Mouse (Mus musculus) retina, adult 2 months (tissue): ENCODE data around the gene Cntnap1.
A peak's percentile ranks its signal among the peaks of the same experiment; 100 is the strongest.

ENCODE experiments used
- DNase-seq: peaks from one replicate; pipeline ENCODE4 v3.0.0-alpha.2; 2012; ENCODE audit warnings: low read depth, low spot score

The Cntnap1 gene

DNA sequence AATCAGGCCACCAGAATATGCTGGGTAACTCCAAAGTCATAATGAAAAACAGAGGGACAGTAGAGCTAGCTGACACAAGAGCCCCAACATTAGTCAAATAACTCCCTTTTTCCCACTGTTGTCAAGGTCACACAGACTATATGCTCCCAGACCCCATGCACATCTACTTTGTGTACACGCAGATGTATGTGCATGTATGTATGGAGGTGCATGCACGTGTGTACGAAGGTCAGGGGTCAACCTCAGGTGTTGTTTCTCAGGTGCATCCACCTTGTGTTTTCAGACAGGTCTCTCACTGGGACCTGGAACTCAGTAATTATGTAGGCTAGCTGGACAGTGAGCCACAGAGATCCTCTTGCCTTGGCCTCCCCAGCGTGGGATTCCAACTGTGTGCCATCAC lies 15.1 kb downstream of the Cntnap1 start:
- no peak for DNase-seq

DNA sequence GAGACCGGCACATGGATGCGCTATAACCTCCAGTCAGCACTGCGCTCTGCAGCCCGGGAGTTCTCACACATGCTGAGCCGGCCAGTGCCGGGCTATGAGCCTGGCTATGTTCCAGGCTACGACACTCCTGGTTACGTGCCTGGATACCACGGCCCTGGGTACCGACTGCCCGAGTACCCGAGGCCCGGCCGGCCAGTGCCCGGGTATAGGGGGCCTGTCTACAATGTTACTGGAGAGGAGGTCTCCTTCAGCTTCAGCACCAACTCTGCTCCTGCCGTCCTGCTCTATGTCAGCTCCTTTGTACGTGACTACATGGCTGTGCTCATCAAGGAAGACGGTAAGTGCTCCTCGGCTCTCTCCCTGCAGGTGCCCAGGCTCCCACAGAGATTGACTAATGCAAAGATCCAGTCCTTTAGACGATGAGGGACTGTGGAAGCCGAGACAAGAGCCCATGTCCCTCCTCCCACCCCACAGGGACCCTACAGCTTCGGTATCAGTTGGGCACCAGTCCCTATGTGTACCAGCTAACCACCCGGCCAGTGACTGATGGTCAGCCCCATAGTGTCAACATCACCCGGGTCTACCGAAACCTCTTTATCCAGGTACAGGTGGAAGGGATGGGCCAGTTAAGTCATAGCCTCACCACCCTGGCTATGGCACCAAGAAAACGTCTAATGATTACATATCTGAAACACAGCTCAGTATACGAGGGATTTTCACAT lies 16.4 kb downstream of the Cntnap1 start:
- DNase-seq: no peak

DNA sequence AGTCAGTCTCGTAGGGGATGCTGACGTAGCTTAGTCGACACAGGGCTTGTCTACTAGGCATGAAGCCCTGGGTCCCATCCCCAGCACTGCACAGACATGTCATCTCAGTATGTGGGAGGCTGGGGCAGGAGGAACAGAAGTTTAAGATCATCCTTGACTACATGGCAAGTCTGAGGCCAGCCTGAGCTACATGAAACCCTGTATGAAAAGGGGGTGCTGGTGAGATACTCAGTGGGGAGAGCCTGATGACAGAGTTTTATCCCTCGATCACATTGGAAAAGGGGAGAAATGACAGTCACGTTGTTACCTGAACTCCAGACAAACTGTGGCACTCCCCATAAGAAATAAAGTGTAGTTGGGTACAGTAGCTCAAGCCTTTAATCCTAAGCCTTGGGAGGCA lies 17.2 kb downstream of the Cntnap1 start:
- no peak for DNase-seq

DNA sequence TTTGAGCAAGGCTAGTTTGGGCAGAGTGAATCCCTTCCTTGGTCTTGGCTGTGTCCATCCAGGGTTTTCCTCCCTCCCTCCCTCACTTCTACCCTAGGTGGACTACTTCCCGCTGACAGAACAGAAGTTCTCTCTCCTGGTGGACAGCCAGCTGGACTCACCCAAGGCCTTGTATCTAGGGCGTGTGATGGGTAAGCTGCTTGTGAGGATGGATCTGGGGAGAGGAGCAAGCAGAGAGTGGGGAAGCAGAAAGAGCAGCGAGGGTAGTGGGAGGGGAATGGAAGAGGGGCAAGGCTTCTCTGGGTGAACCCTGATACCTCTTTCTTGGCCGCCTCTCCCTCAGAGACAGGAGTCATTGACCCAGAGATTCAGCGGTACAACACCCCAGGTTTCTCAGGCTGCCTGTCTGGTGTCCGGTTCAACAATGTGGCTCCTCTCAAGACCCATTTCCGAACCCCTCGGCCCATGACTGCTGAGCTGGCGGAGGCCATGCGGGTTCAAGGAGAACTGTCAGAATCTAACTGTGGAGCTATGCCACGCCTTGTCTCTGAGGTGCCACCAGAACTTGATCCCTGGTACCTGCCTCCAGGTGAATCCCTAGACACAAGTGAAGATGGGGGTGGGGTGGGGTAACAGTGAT lies 18.0 kb downstream of the Cntnap1 start:
- DNase-seq: no peak

DNA sequence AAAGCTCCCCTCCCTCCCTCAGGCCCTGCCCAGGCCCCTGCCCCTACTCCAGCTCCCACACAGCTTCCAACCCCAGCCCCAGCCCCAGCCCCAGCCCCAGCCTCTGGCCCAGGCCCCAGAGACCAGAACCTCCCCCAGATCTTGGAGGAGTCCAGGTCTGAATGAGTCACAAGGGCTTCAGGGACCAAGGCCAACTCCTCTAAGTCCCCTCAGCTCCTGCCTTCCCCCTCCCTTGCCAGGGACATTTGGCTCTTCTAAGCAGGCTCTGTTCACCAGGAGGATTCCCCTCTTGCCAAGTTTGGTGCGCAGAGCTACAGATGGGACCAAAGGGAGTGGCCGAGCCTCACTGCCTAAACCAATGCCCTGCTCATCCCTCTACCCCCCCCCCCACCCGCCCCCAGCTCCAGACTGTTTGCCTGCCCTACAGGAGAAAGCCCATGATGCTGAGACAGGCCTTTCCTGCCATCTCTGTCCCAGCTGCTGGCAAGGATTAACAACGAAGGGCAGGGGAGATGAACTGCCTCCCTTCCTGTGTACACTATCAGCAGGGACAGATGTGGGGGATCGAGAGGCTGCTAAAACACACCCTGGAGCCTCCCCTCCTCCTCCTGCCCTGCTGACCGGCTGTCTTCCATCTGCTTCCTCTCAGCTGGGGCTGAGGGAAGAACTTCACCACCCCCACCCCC lies 19.3 kb downstream of the Cntnap1 start:
- DNase-seq: no peak

DNA sequence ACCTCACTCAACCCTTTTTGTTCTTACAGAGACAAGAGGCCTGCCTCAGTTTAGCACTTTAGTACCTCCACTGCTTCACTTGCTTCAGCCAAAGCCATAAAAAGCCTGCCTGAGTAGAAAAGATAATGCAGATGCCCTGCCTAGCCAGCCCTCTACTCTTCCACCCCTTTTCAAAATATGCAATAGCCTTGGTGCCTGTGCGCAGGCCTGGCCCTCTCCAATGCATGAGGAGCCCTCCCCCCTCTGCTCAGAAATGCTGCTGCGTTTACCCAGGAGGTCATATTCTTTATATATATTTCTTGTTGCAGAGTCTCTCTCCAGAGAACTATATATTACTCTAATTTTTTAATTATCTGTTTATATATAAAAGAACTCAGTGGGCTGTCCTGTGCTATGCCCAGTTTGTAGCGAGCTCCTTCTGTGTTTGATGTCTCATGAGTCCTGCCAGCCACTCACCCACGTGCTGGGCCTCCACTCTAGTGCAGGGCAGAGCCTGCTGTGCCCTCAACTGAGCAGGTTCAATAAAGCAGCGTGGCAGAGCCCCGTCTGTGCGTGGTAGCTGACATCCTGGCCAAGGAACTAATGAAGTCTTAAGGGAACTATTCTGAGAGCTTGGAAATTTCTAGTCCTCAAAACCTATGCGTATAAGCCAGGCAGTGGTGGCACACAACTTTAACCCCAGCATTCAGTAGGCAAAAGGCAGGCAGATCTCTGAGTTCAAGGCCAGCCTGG lies 20.0 kb downstream of the Cntnap1 start:
- no peak for DNase-seq

DNA sequence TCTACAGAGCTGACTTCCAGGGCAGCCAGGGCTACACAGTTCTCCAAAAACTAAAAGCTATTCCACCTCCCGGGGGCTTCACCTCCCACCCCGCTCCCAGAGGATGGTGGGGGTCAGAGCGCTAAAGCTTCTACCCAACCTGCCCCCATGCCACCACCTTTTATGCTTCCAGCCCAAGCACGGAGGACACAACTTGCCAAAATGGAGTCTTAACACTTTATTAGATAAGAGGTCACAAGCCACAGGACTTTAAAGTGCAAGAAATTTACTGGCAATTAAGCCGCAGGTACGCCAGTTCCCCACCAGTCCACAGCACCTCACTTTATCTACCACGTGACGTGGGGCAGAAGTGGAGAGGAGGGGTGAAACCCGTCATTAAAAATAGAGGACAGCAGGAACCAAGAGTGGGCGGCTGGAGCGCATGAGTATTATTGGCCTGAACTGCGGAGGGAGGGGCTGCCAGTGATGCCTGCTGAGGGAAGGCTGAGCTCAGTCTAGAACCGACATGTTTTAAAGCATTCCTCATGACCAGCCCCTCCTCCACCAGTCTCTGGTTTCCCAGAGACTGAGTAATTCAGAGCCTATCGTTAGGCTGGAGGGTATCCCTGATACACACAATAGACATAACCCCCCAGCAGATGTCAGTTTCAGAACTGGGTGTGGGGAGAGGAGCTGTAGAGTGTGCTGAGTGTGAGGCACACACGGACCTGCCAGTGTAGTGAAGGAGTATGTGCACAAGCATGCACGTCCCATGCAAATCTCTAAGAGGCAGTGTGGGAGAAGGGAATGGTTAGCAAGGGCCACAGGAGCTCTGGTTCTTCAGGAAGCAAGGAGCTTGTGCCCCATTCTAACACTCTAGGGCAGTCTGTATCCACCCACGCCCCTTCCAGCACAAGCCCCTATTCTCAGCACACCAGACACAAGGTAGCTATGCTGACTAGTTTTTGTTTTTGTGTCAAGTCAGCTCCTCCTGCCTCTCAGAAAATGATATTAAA lies 20.9 kb downstream of the Cntnap1 start:
- no peak for DNase-seq

DNA sequence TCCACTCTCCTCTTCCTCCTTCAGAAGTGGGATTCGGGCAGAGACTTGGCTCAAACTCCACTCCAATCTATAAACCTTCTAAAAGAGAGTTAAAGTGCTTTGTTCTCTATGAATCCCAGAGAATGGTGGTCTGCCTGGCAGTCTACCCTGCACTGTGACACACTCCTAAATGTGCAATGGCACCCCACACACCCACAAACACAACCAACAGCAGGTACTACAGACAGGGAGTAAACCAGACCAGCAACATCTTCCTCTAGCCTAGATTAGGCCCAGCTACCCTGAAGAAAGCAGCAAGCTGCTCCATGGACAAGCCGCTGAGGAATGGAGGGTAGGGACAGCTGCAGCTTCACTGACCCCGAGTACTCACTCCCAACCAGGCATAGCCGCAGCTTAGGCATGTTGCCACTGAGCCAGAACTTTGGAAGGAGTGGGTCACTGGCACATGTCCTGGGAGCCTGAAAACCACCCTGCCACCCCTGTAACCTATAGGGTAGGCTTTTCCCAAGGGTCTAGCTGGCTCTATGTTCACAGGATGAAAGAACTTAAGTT lies 21.7 kb downstream of the Cntnap1 start:
- no peak for DNase-seq

DNA sequence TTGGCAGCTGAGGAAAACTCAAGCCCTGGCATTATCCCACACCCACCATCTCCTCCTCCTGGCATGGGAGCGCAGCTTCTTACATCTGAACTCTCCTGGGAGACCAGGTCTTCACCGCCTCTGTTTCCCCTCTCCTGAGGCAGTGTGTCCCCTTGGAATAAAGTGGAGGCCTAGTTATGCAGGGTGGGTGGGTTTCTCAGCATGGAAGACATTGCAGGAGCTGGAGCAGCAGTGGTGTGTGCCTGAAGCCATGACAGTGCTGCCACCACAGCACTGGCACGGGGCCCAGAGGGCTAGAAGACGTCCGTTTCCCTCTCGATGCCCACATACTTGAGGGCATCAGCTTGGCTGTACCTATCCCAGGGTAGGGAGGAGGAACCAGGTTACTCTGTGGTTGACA lies 22.3 kb downstream of the Cntnap1 start:
- DNase-seq: no peak

DNA sequence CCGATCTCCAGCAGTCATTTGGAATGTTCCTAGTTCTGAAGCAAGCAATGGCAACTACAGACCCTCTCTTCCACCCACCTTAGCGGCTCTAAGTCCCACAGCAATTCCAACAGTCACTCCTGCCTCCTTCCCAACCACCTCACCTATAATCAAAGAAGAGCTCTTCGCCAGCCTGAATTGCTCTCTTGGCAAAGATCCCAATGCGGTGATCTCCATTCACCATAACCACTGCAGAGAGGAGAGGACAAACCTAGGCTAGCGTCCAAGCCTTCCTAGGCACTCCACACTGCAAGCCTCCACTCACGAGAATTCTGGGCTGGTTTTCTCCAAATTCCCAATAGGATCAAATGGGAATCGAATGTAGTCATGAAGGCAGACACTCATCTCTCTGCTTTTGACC lies 22.8 kb downstream of the Cntnap1 start:
- DNase-seq: no peak

DNA sequence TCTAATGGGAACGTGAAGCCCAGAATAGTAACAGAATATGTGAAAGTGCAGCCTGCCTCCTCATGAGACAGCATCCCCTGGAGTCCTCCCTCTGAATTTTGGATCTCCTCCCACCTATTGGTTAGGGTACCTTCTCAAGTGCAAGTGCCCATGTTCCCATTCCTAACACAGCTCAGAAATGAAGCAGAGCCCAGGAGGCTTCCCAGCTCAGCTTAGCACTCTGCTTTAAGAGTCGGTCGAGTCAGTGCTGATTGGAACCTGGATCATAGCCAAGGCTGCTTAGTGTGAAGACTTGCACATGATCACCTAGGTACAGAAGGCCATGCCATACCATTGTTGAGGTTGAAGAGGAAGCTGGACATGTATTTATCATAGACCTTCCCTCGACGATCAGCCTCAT lies 23.8 kb downstream of the Cntnap1 start:
- no peak for DNase-seq

DNA sequence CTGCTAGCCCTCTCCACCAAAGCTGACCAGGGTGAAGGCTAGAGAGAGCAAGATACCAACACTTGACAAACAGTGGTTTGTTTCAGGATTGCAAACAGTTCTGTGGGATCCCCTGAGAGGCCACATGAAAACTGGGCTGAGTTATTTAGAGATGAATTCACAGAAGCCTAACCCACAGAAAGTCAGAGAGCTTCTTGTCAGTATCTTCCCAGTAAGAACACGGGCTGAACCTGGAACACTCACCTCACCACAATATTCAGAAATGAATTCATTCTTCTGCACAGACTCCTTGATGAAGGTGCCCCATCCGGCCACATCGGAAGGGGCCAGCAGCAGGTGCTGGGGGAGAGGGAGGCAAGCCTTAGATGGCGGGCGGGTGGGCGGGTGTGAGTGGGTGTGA lies 24.3 kb downstream of the Cntnap1 start:
- no peak for DNase-seq

DNA sequence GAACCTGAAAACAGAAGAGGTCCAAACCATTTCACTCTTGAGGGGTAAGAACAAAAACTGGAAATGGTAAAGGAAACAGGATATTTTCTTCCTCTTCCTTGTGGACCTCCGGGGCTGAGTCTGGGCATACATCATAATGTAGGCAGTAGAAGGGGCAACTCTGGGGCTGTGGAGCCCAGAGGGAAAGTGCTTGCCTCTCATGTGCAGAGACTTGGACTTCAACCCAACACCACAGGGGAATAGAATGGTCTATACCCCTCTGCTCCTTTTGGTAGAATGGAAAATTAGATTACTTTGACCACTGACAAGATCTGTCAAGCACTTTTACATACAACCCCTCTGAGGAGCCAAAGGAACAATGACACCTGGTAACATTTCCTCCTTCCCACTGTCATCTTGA lies 24.8 kb downstream of the Cntnap1 start:
- no peak for DNase-seq

DNA sequence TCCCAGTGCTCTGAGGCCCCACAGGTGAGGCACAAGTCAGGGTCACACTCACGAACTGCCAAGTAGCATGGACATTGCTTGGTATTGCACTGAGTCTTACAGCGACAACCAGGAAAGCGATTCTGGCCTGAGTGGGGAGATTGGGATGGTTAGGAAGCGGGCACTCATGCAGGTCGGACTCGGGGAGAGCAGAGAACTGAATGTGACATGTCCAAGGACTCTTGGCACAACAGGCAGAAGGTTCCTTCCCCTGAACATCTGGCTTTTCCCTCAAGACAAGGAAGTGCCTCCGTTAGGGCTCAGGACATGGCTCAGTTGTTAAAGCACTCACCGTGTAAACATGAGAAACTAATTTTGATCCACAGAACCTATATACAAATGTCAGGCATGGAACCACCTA lies 25.2 kb downstream of the Cntnap1 start:
- DNase-seq: no peak

DNA sequence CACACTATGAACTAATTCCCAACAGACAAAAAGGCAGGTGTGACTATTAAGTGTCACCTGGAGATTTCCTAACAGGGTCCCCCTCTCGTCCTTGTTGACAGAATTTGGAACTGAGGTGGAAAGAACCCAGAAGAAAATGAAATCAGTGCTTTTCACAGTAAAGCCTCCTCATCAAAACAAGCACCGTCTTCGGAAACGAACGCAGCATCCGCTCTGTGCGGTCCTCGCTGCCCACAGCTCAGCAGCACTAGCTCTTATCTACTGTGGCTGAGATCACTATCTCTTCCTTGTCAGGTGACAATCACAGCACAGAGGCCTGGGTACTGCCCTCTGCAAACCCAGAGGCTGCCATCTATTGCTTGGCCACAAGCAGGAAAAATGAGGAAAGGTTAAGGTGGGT lies 25.9 kb downstream of the Cntnap1 start:
- no peak for DNase-seq

DNA sequence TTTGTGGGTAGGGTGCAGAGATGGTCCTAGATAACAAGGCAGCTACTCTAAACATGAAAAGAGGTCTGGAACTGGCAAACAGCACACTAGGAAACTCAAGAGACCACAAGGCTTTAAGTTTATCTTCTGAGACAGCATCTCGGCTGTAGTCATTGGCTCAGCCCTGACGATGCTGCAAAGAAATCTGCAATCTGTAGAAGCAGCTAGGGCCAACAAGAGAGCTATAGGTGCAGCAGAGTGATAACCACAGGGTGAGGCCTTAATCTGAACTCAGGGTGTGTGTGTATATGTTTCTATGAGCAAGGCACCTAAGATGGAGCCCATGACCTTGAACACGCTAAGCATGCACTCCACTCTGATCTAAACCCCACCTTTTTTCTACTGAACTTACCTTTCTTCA lies 29.2 kb downstream of the Cntnap1 start:
- DNase-seq: no peak

DNA sequence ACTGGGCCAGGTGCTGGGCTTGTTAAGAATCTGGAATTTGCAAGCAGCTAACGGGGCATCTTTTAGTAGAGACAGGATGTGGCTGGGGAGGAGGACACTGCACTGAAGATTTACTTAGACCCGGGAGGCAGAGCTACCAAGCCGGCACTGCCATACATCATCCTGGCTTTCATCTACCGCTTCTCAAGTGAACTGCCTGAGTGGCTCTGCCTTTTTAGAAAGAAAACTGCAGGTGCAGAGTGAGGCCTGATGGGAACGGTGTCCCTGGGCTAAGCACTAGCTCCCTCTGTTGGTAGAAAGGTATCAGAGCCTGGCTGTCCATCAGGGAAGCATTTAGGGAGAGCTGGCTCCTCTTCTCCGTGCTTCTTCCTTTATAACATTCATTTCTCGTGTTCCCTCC lies 30.7 kb downstream of the Cntnap1 start:
- peak; percentile 15 for DNase-seq

DNA sequence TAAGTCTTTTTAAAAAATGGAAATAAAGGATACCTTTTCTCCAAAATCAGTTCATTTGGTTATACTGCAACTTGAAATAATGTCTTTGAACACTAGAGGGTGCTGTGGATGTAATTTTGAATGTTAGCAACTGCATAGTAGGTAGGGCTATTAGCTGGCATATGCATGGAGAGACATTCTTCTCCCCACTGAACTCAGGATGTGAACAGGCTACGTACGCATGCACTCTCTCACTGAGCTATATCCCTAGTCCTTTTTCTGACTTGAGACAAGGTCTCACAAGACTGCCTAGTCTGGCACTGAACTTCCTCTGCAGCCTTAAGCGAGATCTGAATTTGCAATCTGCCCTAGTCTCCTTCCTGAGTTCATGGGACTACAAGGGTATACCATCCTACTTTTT lies 41.6 kb downstream of the Cntnap1 start:
- DNase-seq: peak; percentile 51

DNA sequence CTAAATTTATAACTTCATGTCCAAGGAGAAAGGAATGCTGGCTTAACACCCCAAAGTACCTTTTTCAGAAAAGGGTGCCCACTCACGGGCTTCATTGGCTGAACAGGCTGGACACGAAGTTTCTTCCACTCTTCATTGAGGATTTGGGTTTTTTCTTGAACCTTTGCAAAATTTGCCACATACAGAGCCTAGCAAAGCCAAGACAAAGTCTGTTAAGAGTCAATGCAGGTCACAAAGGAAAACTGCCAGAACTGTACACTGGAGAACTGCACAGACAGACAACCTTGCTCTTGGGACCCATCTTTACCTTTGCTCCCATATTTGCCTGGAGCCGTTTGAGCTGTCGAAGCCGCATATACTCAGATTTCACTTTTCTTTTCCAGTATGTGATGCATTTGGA lies 46.6 kb downstream of the Cntnap1 start:
- no peak for DNase-seq

DNA sequence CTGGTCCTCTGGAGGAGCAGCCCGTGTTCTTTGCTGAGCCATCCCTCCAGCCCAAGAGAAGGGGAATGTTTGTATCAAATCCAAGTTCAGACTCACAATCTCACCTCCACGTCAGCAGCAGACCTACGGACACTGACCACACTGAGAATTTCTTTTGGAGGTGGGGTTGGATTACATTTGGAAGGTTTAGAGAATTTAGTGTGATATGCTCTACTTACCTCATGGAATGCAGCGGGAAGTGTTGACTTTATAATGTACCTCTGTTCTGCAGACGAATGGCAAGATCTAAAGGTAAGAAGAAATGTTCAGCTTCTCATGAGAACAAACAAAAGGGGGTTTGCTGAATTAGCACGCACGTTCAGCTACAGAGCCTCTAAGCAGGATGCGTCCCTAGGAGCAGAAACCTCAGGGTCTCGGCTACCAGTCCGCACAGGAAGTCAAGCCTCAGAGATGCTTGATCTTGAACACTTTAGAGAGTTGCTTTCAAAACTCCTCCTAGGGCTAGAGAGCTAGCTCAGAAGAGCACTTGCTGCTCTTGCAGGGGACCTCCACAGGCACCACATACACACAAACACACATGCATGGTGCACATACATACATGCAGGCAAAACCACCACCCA lies 48.2 kb downstream of the Cntnap1 start:
- DNase-seq: no peak
